Mouse (Mus musculus) midbrain, embryonic 13.5 days (tissue): Measurements from ENCODE around the gene Dis3l2. TPM values are rescaled to one million over a fixed set of nuclear protein-coding genes. Genes with fewer than 3 reads are reported as not detected.

Experiments
- ATAC-seq: fragments of 200-750 bp; cut with Nextera tagmentation; 2 replicates; pipeline ENCODE4 v1.8.0; 2017; ENCODE audit warnings: mild to moderate bottlenecking, moderate TSS enrichment, moderate library complexity
- H3K27ac ChIP-seq: fragments of 300-500 bp; sonication (generic); 2 replicates; pipeline ENCODE4 v1.5.1; 2015; ENCODE audit warnings: inconsistent platforms, mild to moderate bottlenecking, moderate library complexity
- H3K27me3 ChIP-seq: fragments of 300-500 bp; sonication (generic); 2 replicates; pipeline ENCODE4 v1.6.1; 2015; ENCODE audit warnings: mild to moderate bottlenecking, inconsistent platforms
- H3K36me3 ChIP-seq: fragments of 300-500 bp; sonication (generic); 2 replicates; pipeline ENCODE4 v1.6.1; 2015; ENCODE audit warnings: mild to moderate bottlenecking, inconsistent platforms
- H3K4me1 ChIP-seq: fragments of 300-500 bp; sonication (generic); replicated peaks from 2 replicates; pipeline ENCODE4 v1.6.1; 2015; ENCODE audit warnings: inconsistent platforms
- H3K4me2 ChIP-seq: fragments of 300-500 bp; sonication (generic); replicated peaks from 2 replicates; pipeline ENCODE4 v1.6.1; 2015; ENCODE audit warnings: moderate library complexity, mild to moderate bottlenecking, inconsistent platforms
- H3K4me3 ChIP-seq: fragments of 300-500 bp; sonication (generic); replicated peaks from 2 replicates; pipeline ENCODE4 v1.5.1; 2015; ENCODE audit warnings: mild to moderate bottlenecking, inconsistent platforms
- H3K9ac ChIP-seq: fragments of 300-500 bp; sonication (generic); replicated peaks from 2 replicates; pipeline ENCODE4 v1.6.1; 2015; ENCODE audit warnings: mild to moderate bottlenecking, inconsistent platforms
- H3K9me3 ChIP-seq: fragments of 300-500 bp; sonication (generic); 2 replicates; pipeline ENCODE4 v1.6.1; 2016; ENCODE audit warnings: mild to moderate bottlenecking, inconsistent platforms
- WGBS: fragments of 180-500 bp; shearing (Covaris S2); methylation state at CpG from one replicate; pipeline ENCODE4 v1.1.7; 2015; 5-methylcytosine and 5-hydroxymethylcytosine counted together
- polyA plus RNA-seq: library from polyadenylated mRNA; unstranded; fragments of >200 nt; fragmentation: Nextera tagmentation; extraction: Ambion mirVana; gene quantifications from 2 replicates; pipeline ENCODE4 v1.2.1, GENCODE M21; 2015

Gene Dis3l2
- polyA plus RNA-seq, 1 experiment from 2014 or later: 43.2 TPM

- no peak overlapping the region for H3K4me2 ChIP-seq
- H3K9me3 ChIP-seq: no peaks in the 10 kb centered on the region; the same call in 1 of the 2 replicates
- H3K27ac ChIP-seq: no peak overlapping the region
- no peak overlapping the region for H3K9ac ChIP-seq
- H3K27me3 ChIP-seq: no peaks in the 10 kb centered on the region
- WGBS: 94% methylated on average over 1 of the region's 1 CpGs
- H3K4me3 ChIP-seq: no peak overlapping the region
- no peaks in the 10 kb centered on the region for H3K4me1 ChIP-seq
- H3K36me3 ChIP-seq: no peaks in the 10 kb centered on the region
- ATAC-seq: no peak
These were observed 32.8 kb downstream of the Dis3l2 start for GRCm38 (mm10) chr1:86736414-86736813.

- Histone ChIP-seq H3K4me2 (no peak overlapping the region), H3K9ac (no peak overlapping the region), H3K27ac (no peak overlapping the region), H3K36me3 (peaks cover 24% of the 10 kb centered on the region), H3K4me3 (no peak overlapping the region), H3K27me3 (no peaks in the 10 kb centered on the region), H3K9me3 (no peaks in the 10 kb centered on the region), H3K4me1 (no peaks in the 10 kb centered on the region)
- WGBS: 28% methylated on average over 3 of the region's 3 CpGs
- ATAC-seq: no peak
These were observed 39.3 kb downstream of the Dis3l2 start for GRCm38 (mm10) chr1:86742896-86743295.

GRCm38 (mm10) chr1:86747034-86747433, 43.4 kb downstream of the Dis3l2 start:
- no peaks in the 10 kb centered on the region for H3K27me3 ChIP-seq
- H3K27ac ChIP-seq: no peak overlapping the region
- no peak for ATAC-seq
- peaks cover 4% of the 10 kb centered on the region; the same call in 1 of the 2 replicates for H3K9me3 ChIP-seq
- WGBS: 93% methylated on average over 2 of the region's 2 CpGs
- H3K4me3 ChIP-seq: no peak overlapping the region
- no peak overlapping the region for H3K4me2 ChIP-seq
- H3K4me1 ChIP-seq: no peaks in the 10 kb centered on the region
- H3K36me3 ChIP-seq: peaks cover 46% of the 10 kb centered on the region
- no peak overlapping the region for H3K9ac ChIP-seq

- no peak overlapping the region for H3K9ac ChIP-seq
- peaks cover 50% of the 10 kb centered on the region for H3K36me3 ChIP-seq
- no peak overlapping the region for H3K27ac ChIP-seq
- no peaks in the 10 kb centered on the region for H3K4me1 ChIP-seq
- H3K4me3 ChIP-seq: no peak overlapping the region
- no peak for ATAC-seq
- H3K9me3 ChIP-seq: peaks cover 4% of the 10 kb centered on the region; the same call in 1 of the 2 replicates
- H3K4me2 ChIP-seq: no peak overlapping the region
- H3K27me3 ChIP-seq: no peaks in the 10 kb centered on the region
- WGBS: 90% methylated on average over 3 of the region's 3 CpGs
These were observed 46.5 kb downstream of the Dis3l2 start for GRCm38 (mm10) chr1:86750094-86750493.

- H3K27me3 ChIP-seq: no peaks in the 10 kb centered on the region
- H3K36me3 ChIP-seq: peaks cover 32% of the 10 kb centered on the region
- ATAC-seq: no peak
- no peak overlapping the region for H3K9ac ChIP-seq
- H3K9me3 ChIP-seq: peaks cover 4% of the 10 kb centered on the region; the same call in 1 of the 2 replicates
- no peak overlapping the region for H3K4me3 ChIP-seq
- 88% methylated on average over 8 of the region's 8 CpGs for WGBS
- no peak overlapping the region for H3K27ac ChIP-seq
- H3K4me1 ChIP-seq: no peaks in the 10 kb centered on the region
- H3K4me2 ChIP-seq: no peak overlapping the region
These were observed 49.8 kb downstream of the Dis3l2 start for GRCm38 (mm10) chr1:86753416-86753815.

GRCm38 (mm10) chr1:86754335-86754734, 50.7 kb downstream of the Dis3l2 start:
- H3K9ac ChIP-seq: no peak overlapping the region
- 85% methylated on average over 3 of the region's 3 CpGs for WGBS
- ATAC-seq: no peak
- no peaks in the 10 kb centered on the region for H3K4me1 ChIP-seq
- H3K4me2 ChIP-seq: no peak overlapping the region
- peaks cover 29% of the 10 kb centered on the region for H3K36me3 ChIP-seq
- peaks cover 4% of the 10 kb centered on the region; the same call in 1 of the 2 replicates for H3K9me3 ChIP-seq
- H3K27me3 ChIP-seq: no peaks in the 10 kb centered on the region
- no peak overlapping the region for H3K27ac ChIP-seq
- no peak overlapping the region for H3K4me3 ChIP-seq

- peaks cover 27% of the 10 kb centered on the region for H3K36me3 ChIP-seq
- no peaks in the 10 kb centered on the region for H3K4me1 ChIP-seq
- no peaks in the 10 kb centered on the region for H3K9me3 ChIP-seq
- H3K4me3 ChIP-seq: no peak overlapping the region
- H3K9ac ChIP-seq: no peak overlapping the region
- H3K27me3 ChIP-seq: no peaks in the 10 kb centered on the region
- H3K27ac ChIP-seq: no peak overlapping the region
- 91% methylated on average over 6 of the region's 6 CpGs for WGBS
- no peak for ATAC-seq
- no peak overlapping the region for H3K4me2 ChIP-seq
These were observed 54.5 kb downstream of the Dis3l2 start for GRCm38 (mm10) chr1:86758091-86758490.

GRCm38 (mm10) chr1:86762161-86762560, 58.6 kb downstream of the Dis3l2 start:
- no peak overlapping the region for H3K9ac ChIP-seq
- H3K4me1 ChIP-seq: no peaks in the 10 kb centered on the region
- ATAC-seq: no peak
- H3K9me3 ChIP-seq: no peaks in the 10 kb centered on the region
- no peak overlapping the region for H3K4me2 ChIP-seq
- H3K36me3 ChIP-seq: peaks cover 29% of the 10 kb centered on the region
- 91% methylated on average over 6 of the region's 6 CpGs for WGBS
- no peak overlapping the region for H3K4me3 ChIP-seq
- H3K27me3 ChIP-seq: no peaks in the 10 kb centered on the region
- no peak overlapping the region for H3K27ac ChIP-seq

GRCm38 (mm10) chr1:86801241-86801640, 97.6 kb downstream of the Dis3l2 start:
- H3K4me3 ChIP-seq: no peak overlapping the region
- no peak for ATAC-seq
- H3K9me3 ChIP-seq: no peaks in the 10 kb centered on the region
- no peak overlapping the region for H3K9ac ChIP-seq
- H3K27me3 ChIP-seq: no peaks in the 10 kb centered on the region
- 94% methylated on average over 2 of the region's 2 CpGs for WGBS
- no peaks in the 10 kb centered on the region for H3K4me1 ChIP-seq
- no peak overlapping the region for H3K4me2 ChIP-seq
- H3K36me3 ChIP-seq: peaks cover 5% of the 10 kb centered on the region; the same call in 1 of the 2 replicates
- H3K27ac ChIP-seq: no peak overlapping the region

GRCm38 (mm10) chr1:86811756-86812155, 108.1 kb downstream of the Dis3l2 start:
- no peak overlapping the region for H3K27ac ChIP-seq
- no peak overlapping the region for H3K4me2 ChIP-seq
- no peaks in the 10 kb centered on the region for H3K4me1 ChIP-seq
- no peak overlapping the region for H3K4me3 ChIP-seq
- H3K36me3 ChIP-seq: peaks cover 2% of the 10 kb centered on the region; the same call in 1 of the 2 replicates
- H3K9me3 ChIP-seq: no peaks in the 10 kb centered on the region
- 83% methylated on average over 3 of the region's 3 CpGs for WGBS
- H3K27me3 ChIP-seq: no peaks in the 10 kb centered on the region
- no peak for ATAC-seq
- no peak overlapping the region for H3K9ac ChIP-seq

GRCm38 (mm10) chr1:86822266-86822665, 118.7 kb downstream of the Dis3l2 start:
- Histone ChIP-seq H3K27me3 (no peaks in the 10 kb centered on the region), H3K36me3 (0 out of 2 replicates have a peak, but pooled peaks cover 4% of the 10 kb centered on the region), H3K4me3 (no peak overlapping the region), H3K4me2 (no peak overlapping the region), H3K27ac (no peak overlapping the region), H3K9ac (no peak overlapping the region), H3K9me3 (no peaks in the 10 kb centered on the region), H3K4me1 (no peaks in the 10 kb centered on the region)
- 59% methylated on average over 1 of the region's 1 CpGs for whole genome bisulfite sequencing
- ATAC-seq: no peak

- H3K9me3 ChIP-seq: no peaks in the 10 kb centered on the region
- H3K4me3 ChIP-seq: no peak overlapping the region
- no peak overlapping the region for H3K27ac ChIP-seq
- no peaks in the 10 kb centered on the region for H3K36me3 ChIP-seq
- no peaks in the 10 kb centered on the region for H3K4me1 ChIP-seq
- no peak overlapping the region for H3K9ac ChIP-seq
- no peak overlapping the region for H3K4me2 ChIP-seq
- WGBS: 91% methylated on average over 2 of the region's 2 CpGs
- H3K27me3 ChIP-seq: no peaks in the 10 kb centered on the region
- ATAC-seq: no peak
These were observed 130.9 kb downstream of the Dis3l2 start for GRCm38 (mm10) chr1:86834351-86834987.

- Histone ChIP-seq H3K36me3 (no peaks in the 10 kb centered on the region), H3K9me3 (no peaks in the 10 kb centered on the region), H3K9ac (no peak overlapping the region), H3K4me2 (no peak overlapping the region), H3K27ac (no peak overlapping the region), H3K4me1 (no peaks in the 10 kb centered on the region), H3K27me3 (no peaks in the 10 kb centered on the region), H3K4me3 (no peak overlapping the region)
- 94% methylated on average over 2 of the region's 2 CpGs for WGBS
- ATAC-seq: no peak
These were observed 131.4 kb downstream of the Dis3l2 start for GRCm38 (mm10) chr1:86834988-86835387.
